Mouse (Mus musculus) cerebral cortex, adult 2 months (tissue): ENCODE measurements around the gene Radil.

ENCODE experiments used
- WGBS: fragments of 180-500 bp; shearing (Covaris S2); methylation state at CpG from one replicate; pipeline ENCODE4 v1.1.7; 2018; 5-methylcytosine and 5-hydroxymethylcytosine counted together

The Radil gene

GRCm38 (mm10) chr5:142448623-142449022 lies 102.3 kb downstream of the Radil start:
- 82% methylated on average over 12 of the region's 12 CpGs for WGBS

- 6% methylated on average over 9 of the region's 9 CpGs for WGBS
Observed at GRCm38 (mm10) chr5:142448076-142448475, 102.8 kb downstream of the Radil start.

- 46% methylated on average over 8 of the region's 8 CpGs for WGBS
Observed at GRCm38 (mm10) chr5:142445709-142446108, 105.2 kb downstream of the Radil start.

- WGBS: 66% methylated on average over 11 of the region's 11 CpGs
Observed at GRCm38 (mm10) chr5:142444791-142445531, 105.9 kb downstream of the Radil start.

GRCm38 (mm10) chr5:142443994-142444393 lies 106.9 kb downstream of the Radil start:
- 78% methylated on average over 14 of the region's 14 CpGs for WGBS

GRCm38 (mm10) chr5:142443514-142443913 lies 107.4 kb downstream of the Radil start:
- 66% methylated on average over 15 of the region's 15 CpGs for WGBS

GRCm38 (mm10) chr5:142442045-142442440 lies 108.9 kb downstream of the Radil start:
- WGBS: 71% methylated on average over 7 of the region's 7 CpGs

- 49% methylated on average over 22 of the region's 22 CpGs for WGBS
Observed at GRCm38 (mm10) chr5:142441332-142442044, 109.4 kb downstream of the Radil start.

- 5% methylated on average over 19 of the region's 19 CpGs for WGBS
Observed at GRCm38 (mm10) chr5:142440451-142441147, 110.3 kb downstream of the Radil start.

- 15% methylated on average over 12 of the region's 12 CpGs for WGBS
Observed at GRCm38 (mm10) chr5:142439911-142440432, 110.9 kb downstream of the Radil start.

- WGBS: 64% methylated on average over 16 of the region's 16 CpGs
Observed at GRCm38 (mm10) chr5:142438380-142438938, 112.4 kb downstream of the Radil start.

- WGBS: 96% methylated on average over 15 of the region's 15 CpGs
Observed at GRCm38 (mm10) chr5:142435736-142436135, 115.2 kb downstream of the Radil start.
